Mouse (Mus musculus) ES-Bruce4 (cell line): ENCODE measurements at regions not wholly inside any gene's neighbourhood (a gene's known extent, or its start where the extent isn't known, plus 50 kb on each side); places are given as distances from the start of the nearest gene placed in this dataset.

Experiments used
- H3K27ac ChIP-seq: 2 replicates; pipeline ENCODE4 v1.5.1; 2012; ENCODE audit warnings: low read length, inconsistent platforms; ENCODE audit not compliant: insufficient read depth
- H3K27me3 ChIP-seq: 2 replicates; pipeline ENCODE4 v1.6.1; 2012; ENCODE audit warnings: mild to moderate bottlenecking, low read length, inconsistent platforms; ENCODE audit not compliant: control insufficient read depth, poor library complexity, insufficient read depth, severe bottlenecking
- H3K36me3 ChIP-seq: 2 replicates; pipeline ENCODE4 v1.6.1; 2012; ENCODE audit warnings: inconsistent platforms, mild to moderate bottlenecking, low read length, moderate library complexity; ENCODE audit not compliant: control insufficient read depth, poor library complexity, insufficient read depth, severe bottlenecking
- H3K4me1 ChIP-seq: one replicate; pipeline ENCODE4 v1.8.1; 2011; ENCODE audit warnings: low read length; ENCODE audit not compliant: control insufficient read depth, insufficient read depth
- H3K4me3 ChIP-seq: 2 replicates; pipeline ENCODE4 v1.5.1; 2011; ENCODE audit warnings: low read depth, mild to moderate bottlenecking, low read length
- H3K9ac ChIP-seq: 2 replicates; pipeline ENCODE4 v1.6.1; 2012; ENCODE audit warnings: low read depth, mild to moderate bottlenecking, inconsistent platforms; ENCODE audit not compliant: poor library complexity, severe bottlenecking
- H3K9me3 ChIP-seq: replicated peaks from 2 replicates; pipeline ENCODE4 v1.6.1; 2012; ENCODE audit warnings: mild to moderate bottlenecking, low read length, inconsistent platforms; ENCODE audit not compliant: control insufficient read depth, poor library complexity, insufficient read depth, severe bottlenecking
- CTCF ChIP-seq: IDR thresholded peaks from one replicate; pipeline ENCODE4 v1.8.1; 2011; ENCODE audit warnings: low read depth, low read length
- EP300 ChIP-seq: IDR thresholded peaks from 2 replicates; pipeline ENCODE4 v1.6.1; 2011; ENCODE audit warnings: low read depth, low read length; ENCODE audit not compliant: insufficient read depth
- POLR2A ChIP-seq: IDR thresholded peaks from one replicate; pipeline ENCODE4 v1.8.1; 2011; ENCODE audit warnings: low read length; ENCODE audit not compliant: insufficient read depth

DNA sequence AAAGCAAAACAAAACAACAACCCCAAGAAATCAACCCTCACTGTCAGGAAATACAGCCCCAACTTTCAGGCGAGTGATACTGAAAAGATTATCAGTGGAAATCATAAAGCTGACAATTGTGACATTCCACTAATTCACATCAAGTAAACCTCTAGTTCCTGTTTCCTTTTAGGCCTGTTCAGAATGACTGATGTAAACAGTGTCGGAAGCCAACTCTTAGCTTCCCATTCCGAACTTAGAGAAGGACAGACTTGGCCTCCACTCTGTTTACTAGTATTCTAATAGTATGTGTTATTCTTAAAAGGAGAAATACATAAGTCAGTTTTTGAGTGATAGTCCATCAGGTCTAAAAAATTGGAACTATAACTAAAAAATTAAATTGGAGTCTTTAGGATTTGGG, 223.9 kb upstream of the Rnd3 start:
- Histone ChIP-seq H3K27me3 (no peaks in the 10 kb centered on the region), H3K27ac (no peak overlapping the region), H3K4me1 (no peaks in the 10 kb centered on the region)

DNA sequence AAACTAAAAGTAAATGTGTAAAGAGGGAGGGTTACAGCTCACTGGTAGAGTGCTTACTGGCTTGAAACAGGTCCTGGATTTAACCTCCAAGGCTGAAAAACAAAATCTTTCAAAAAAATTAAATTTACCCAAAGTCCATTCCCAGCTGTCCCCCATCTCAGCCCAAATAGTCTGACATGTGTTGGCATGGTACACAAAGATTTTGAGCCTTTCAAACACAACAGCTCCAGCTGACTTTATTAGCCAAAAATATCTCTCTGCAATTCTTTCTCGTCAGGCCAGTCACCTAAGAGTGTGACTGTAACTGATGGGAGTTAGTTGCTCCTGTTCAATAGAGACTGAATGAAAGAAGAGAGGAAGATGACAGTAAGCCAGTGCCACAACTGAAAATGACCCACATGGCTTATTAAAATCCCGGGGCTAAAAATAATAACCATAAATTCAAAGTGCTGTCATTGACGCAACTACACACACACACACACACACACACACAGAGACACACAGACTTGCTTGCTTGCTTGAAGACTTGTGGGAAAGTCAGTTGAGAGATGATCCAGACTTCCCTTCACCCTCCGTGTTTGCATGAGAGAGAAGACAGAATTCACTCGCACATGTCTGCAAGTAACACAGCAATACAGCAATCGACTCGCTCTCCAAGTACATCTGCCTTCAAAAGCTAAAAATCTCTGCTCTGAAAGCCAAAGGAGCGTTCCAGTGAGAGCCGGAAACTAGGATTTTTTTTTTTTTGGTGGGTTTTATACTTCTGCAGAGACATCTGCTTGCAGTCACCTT, 214.1 kb upstream of the Rnd3 start:
- Histone ChIP-seq H3K4me3 (no peak overlapping the region), H3K4me1 (no peaks in the 10 kb centered on the region), H3K9ac (no peak overlapping the region), H3K27ac (no peak overlapping the region), H3K9me3 (no peaks in the 10 kb centered on the region), H3K36me3 (no peaks in the 10 kb centered on the region), H3K27me3 (no peaks in the 10 kb centered on the region)
- no peak for TF ChIP-seq POLR2A
- TF ChIP-seq EP300 = no peak
- no peak for TF ChIP-seq CTCF

More for the DNA sequence above, 223.9 kb upstream of the Rnd3 start:
- H3K4me3 ChIP-seq = no peak overlapping the region
- TF ChIP-seq CTCF (no peak), EP300 (no peak), POLR2A (no peak)
- H3K36me3 ChIP-seq = no peaks in the 10 kb centered on the region
- no peak overlapping the region for H3K9ac ChIP-seq
- H3K9me3 ChIP-seq = no peaks in the 10 kb centered on the region

DNA sequence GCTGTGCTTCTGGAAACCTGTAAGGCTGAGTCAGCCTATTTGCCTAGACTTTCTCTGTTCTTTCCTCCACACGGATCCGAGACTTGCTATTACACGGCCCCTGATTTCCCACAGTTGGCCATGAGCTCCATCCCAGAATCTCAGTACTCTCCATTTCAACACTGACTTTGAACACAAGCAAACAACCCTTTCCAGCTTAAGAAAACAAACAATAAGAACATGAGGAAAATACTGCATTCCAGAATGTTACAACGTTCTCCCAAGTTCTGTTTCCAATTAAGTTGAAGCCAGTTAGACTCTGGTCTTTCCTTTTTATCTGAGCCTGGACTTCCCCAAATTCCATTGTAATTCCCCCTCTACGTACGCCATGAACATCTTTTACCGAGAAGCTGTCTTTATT, 206.4 kb upstream of the Rnd3 start:
- Histone ChIP-seq H3K9ac (no peak overlapping the region), H3K27ac (no peak overlapping the region), H3K4me1 (no peaks in the 10 kb centered on the region), H3K4me3 (no peak overlapping the region), H3K36me3 (no peaks in the 10 kb centered on the region), H3K27me3 (no peaks in the 10 kb centered on the region), H3K9me3 (no peaks in the 10 kb centered on the region)
- TF ChIP-seq POLR2A = no peak
- no peak for TF ChIP-seq EP300
- no peak for TF ChIP-seq CTCF

DNA sequence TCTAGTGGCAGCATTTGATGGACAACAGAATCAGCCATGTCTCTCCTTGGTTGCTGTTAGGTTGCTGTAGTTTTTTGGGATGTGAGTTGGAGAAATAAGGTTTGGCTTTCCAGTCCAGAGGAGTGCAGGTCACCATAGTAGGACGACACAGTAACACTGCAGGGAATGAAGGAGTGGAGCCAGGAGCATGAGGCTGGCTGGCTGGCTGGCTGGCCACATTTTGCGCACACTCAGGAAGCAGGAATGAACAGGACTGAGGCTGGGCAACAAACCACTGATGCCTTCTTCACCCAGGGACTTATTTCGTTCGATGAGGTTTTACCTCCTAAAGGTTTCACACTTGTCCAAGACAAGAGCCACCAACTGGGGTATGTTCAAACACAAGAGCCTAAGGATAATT, 205.9 kb upstream of the Rnd3 start:
- Histone ChIP-seq H3K4me3 (no peak overlapping the region), H3K9me3 (no peaks in the 10 kb centered on the region), H3K27me3 (no peaks in the 10 kb centered on the region), H3K9ac (no peak overlapping the region), H3K27ac (no peak overlapping the region), H3K36me3 (no peaks in the 10 kb centered on the region), H3K4me1 (no peaks in the 10 kb centered on the region)
- TF ChIP-seq CTCF (no peak), EP300 (no peak), POLR2A (no peak)

GRCm38 (mm10) chr2:51349614-51350013, 200.7 kb upstream of the Rnd3 start:
- TF ChIP-seq CTCF (no peak), POLR2A (no peak), EP300 (no peak)
- Histone ChIP-seq H3K9me3 (no peaks in the 10 kb centered on the region), H3K4me3 (no peak overlapping the region), H3K36me3 (no peaks in the 10 kb centered on the region), H3K27me3 (no peaks in the 10 kb centered on the region), H3K9ac (no peak overlapping the region), H3K4me1 (no peaks in the 10 kb centered on the region), H3K27ac (no peak overlapping the region)

DNA sequence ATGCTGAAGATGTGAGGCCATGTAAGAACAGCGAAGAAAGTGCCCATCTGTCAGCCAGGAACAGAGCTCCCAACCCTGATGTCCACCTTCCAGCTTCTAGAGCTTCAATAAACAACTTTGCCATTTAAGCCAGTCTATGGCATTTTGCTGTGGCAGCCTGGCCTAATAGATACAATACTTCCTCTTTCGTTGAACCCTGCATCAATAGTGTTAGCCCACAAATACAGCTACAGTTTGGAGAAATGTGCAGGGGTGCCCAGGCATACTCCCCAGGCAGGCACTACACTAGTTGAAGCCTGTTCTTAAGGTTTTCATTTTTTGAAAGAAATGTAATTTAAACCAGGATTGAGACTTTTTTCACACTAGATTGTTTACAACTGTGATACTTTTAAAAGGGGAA, 199.9 kb upstream of the Rnd3 start:
- Histone ChIP-seq H3K9ac (no peak overlapping the region), H3K9me3 (no peaks in the 10 kb centered on the region), H3K36me3 (no peaks in the 10 kb centered on the region), H3K27ac (no peak overlapping the region), H3K4me1 (no peaks in the 10 kb centered on the region), H3K27me3 (no peaks in the 10 kb centered on the region), H3K4me3 (no peak overlapping the region)
- no peak for TF ChIP-seq POLR2A
- no peak for TF ChIP-seq EP300
- TF ChIP-seq CTCF = no peak
